Mouse (Mus musculus) kidney, embryonic 14.5 days (tissue): ENCODE results near the gene Ppp2r2c. TPM values are rescaled to one million over a fixed set of nuclear protein-coding genes. Genes with fewer than 3 reads are reported as not detected.

Experiments
- ATAC-seq: fragments of 200-750 bp; cut with Nextera tagmentation; 2 replicates; pipeline ENCODE4 v1.8.0; 2017; ENCODE audit warnings: moderate number of reproducible peaks, mild to moderate bottlenecking, moderate TSS enrichment, moderate library complexity; ENCODE audit not compliant: low FRiP score, low TSS enrichment
- H3K27ac ChIP-seq: fragments of 300-500 bp; sonication (generic); 2 replicates; pipeline ENCODE4 v1.5.1; 2014; ENCODE audit warnings: low read depth, mild to moderate bottlenecking, low read length, moderate library complexity, mixed read lengths
- H3K27me3 ChIP-seq: fragments of 300-500 bp; sonication (generic); 2 replicates; pipeline ENCODE4 v1.6.1; 2014; ENCODE audit warnings: mild to moderate bottlenecking, low read length; ENCODE audit not compliant: control insufficient read depth, insufficient read depth
- H3K36me3 ChIP-seq: fragments of 300-500 bp; sonication (generic); 2 replicates; pipeline ENCODE4 v1.6.1; 2014; ENCODE audit warnings: low read length, mixed read lengths; ENCODE audit not compliant: control insufficient read depth, insufficient read depth
- H3K4me1 ChIP-seq: fragments of 300-500 bp; sonication (generic); 2 replicates; pipeline ENCODE4 v1.6.1; 2014; ENCODE audit warnings: low read length, mixed read lengths; ENCODE audit not compliant: control insufficient read depth, insufficient read depth
- H3K4me2 ChIP-seq: fragments of 300-500 bp; sonication (generic); replicated peaks from 2 replicates; pipeline ENCODE4 v1.6.1; 2014; ENCODE audit warnings: low read depth, mild to moderate bottlenecking, low read length
- H3K4me3 ChIP-seq: fragments of 300-500 bp; sonication (generic); 2 replicates; pipeline ENCODE4 v1.5.1; 2014; ENCODE audit warnings: mild to moderate bottlenecking, low read length
- H3K9ac ChIP-seq: fragments of 300-500 bp; sonication (generic); 2 replicates; pipeline ENCODE4 v1.6.1; 2014; ENCODE audit warnings: low read depth, mild to moderate bottlenecking, low read length, moderate library complexity
- H3K9me3 ChIP-seq: fragments of 300-500 bp; sonication (generic); 2 replicates; pipeline ENCODE4 v1.6.1; 2016; ENCODE audit warnings: low read length; ENCODE audit not compliant: control insufficient read depth
- WGBS: fragments of 180-500 bp; shearing (Covaris S2); extraction: QIAGEN DNeasy Blood & Tissue Kit; methylation state at CpG from one replicate; pipeline ENCODE4 v1.1.7; 2014; 5-methylcytosine and 5-hydroxymethylcytosine counted together
- polyA plus RNA-seq: library from polyadenylated mRNA; unstranded; fragments of >200 nt; fragmentation: Nextera tagmentation; extraction: Ambion mirVana; gene quantifications from 2 replicates; pipeline ENCODE4 v1.2.1, GENCODE M21; 2014

Ppp2r2c gene
- polyA plus RNA-seq, 1 experiment from 2014 or later, result not detected

GRCm38 (mm10) chr5:36921871-36922270 lies 53.6 kb downstream of the Ppp2r2c start:
- no peaks in the 10 kb centered on the region for H3K36me3 ChIP-seq
- WGBS, result 77% methylated on average over 1 of the region's 1 CpGs
- H3K4me2 ChIP-seq, result no peak overlapping the region
- H3K4me3 ChIP-seq, result no peak overlapping the region
- no peaks in the 10 kb centered on the region for H3K4me1 ChIP-seq
- ATAC-seq, result no peak
- H3K27me3 ChIP-seq, result no peaks in the 10 kb centered on the region
- H3K27ac ChIP-seq, result no peak overlapping the region
- H3K9me3 ChIP-seq, result no peaks in the 10 kb centered on the region
- no peak overlapping the region for H3K9ac ChIP-seq

- H3K4me2 ChIP-seq, result no peak overlapping the region
- H3K27me3 ChIP-seq, result no peaks in the 10 kb centered on the region
- H3K9ac ChIP-seq, result no peak overlapping the region
- H3K4me1 ChIP-seq, result no peaks in the 10 kb centered on the region
- ATAC-seq, result no peak
- no peak overlapping the region for H3K27ac ChIP-seq
- no peaks in the 10 kb centered on the region for H3K9me3 ChIP-seq
- WGBS, result 70% methylated on average over 10 of the region's 10 CpGs
- no peaks in the 10 kb centered on the region for H3K36me3 ChIP-seq
- H3K4me3 ChIP-seq, result no peak overlapping the region
These were observed 54.5 kb downstream of the Ppp2r2c start for GRCm38 (mm10) chr5:36922811-36923210.

GRCm38 (mm10) chr5:36923826-36924700 lies 55.8 kb downstream of the Ppp2r2c start:
- Histone ChIP-seq H3K9me3 (no peaks in the 10 kb centered on the region), H3K9ac (no peak overlapping the region), H3K4me1 (no peaks in the 10 kb centered on the region), H3K27me3 (no peaks in the 10 kb centered on the region), H3K4me2 (no peak overlapping the region), H3K27ac (no peak overlapping the region), H3K36me3 (no peaks in the 10 kb centered on the region), H3K4me3 (no peak overlapping the region)
- 37% methylated on average over 11 of the region's 11 CpGs for WGBS
- ATAC-seq, result no peak

- H3K27ac ChIP-seq, result no peak overlapping the region
- H3K9ac ChIP-seq, result no peak overlapping the region
- no peaks in the 10 kb centered on the region for H3K9me3 ChIP-seq
- 52% methylated on average over 4 of the region's 4 CpGs for WGBS
- no peak overlapping the region for H3K4me2 ChIP-seq
- H3K27me3 ChIP-seq, result no peaks in the 10 kb centered on the region
- H3K4me3 ChIP-seq, result no peak overlapping the region
- no peaks in the 10 kb centered on the region for H3K4me1 ChIP-seq
- ATAC-seq, result no peak
- H3K36me3 ChIP-seq, result no peaks in the 10 kb centered on the region
These were observed 60.4 kb downstream of the Ppp2r2c start for GRCm38 (mm10) chr5:36928701-36929100.

GRCm38 (mm10) chr5:36929376-36929775 lies 61.1 kb downstream of the Ppp2r2c start:
- no peak overlapping the region for H3K9ac ChIP-seq
- no peaks in the 10 kb centered on the region for H3K36me3 ChIP-seq
- H3K27ac ChIP-seq, result no peak overlapping the region
- 72% methylated on average over 3 of the region's 3 CpGs for WGBS
- H3K9me3 ChIP-seq, result no peaks in the 10 kb centered on the region
- no peaks in the 10 kb centered on the region for H3K4me1 ChIP-seq
- no peak overlapping the region for H3K4me2 ChIP-seq
- no peaks in the 10 kb centered on the region for H3K27me3 ChIP-seq
- no peak overlapping the region for H3K4me3 ChIP-seq
- ATAC-seq, result no peak

GRCm38 (mm10) chr5:36933383-36933782 lies 65.1 kb downstream of the Ppp2r2c start:
- ATAC-seq, result peak; percentile 61
- no peak overlapping the region for H3K27ac ChIP-seq
- H3K27me3 ChIP-seq, result no peaks in the 10 kb centered on the region
- H3K9ac ChIP-seq, result no peak overlapping the region
- 36% methylated on average over 8 of the region's 8 CpGs for WGBS
- no peaks in the 10 kb centered on the region for H3K36me3 ChIP-seq
- H3K4me2 ChIP-seq, result no peak overlapping the region
- H3K4me1 ChIP-seq, result no peaks in the 10 kb centered on the region
- no peak overlapping the region for H3K4me3 ChIP-seq
- H3K9me3 ChIP-seq, result no peaks in the 10 kb centered on the region

- no peaks in the 10 kb centered on the region for H3K27me3 ChIP-seq
- H3K4me3 ChIP-seq, result no peak overlapping the region
- no peaks in the 10 kb centered on the region for H3K9me3 ChIP-seq
- H3K4me1 ChIP-seq, result no peaks in the 10 kb centered on the region
- no peaks in the 10 kb centered on the region for H3K36me3 ChIP-seq
- H3K27ac ChIP-seq, result no peak overlapping the region
- ATAC-seq, result no peak
- WGBS, result 68% methylated on average over 17 of the region's 17 CpGs
- no peak overlapping the region for H3K9ac ChIP-seq
- H3K4me2 ChIP-seq, result no peak overlapping the region
These were observed 67.5 kb downstream of the Ppp2r2c start for GRCm38 (mm10) chr5:36935486-36936473.

GRCm38 (mm10) chr5:36936548-36936947 lies 68.2 kb downstream of the Ppp2r2c start:
- ATAC-seq, result no peak; the same call in 1 of the 2 replicates

More at GRCm38 (mm10) chr5:36936548-36936947, 68.2 kb downstream of the Ppp2r2c start:
- no peaks in the 10 kb centered on the region for H3K9me3 ChIP-seq
- no peak overlapping the region for H3K4me3 ChIP-seq
- H3K27me3 ChIP-seq, result no peaks in the 10 kb centered on the region
- H3K4me2 ChIP-seq, result no peak overlapping the region
- H3K9ac ChIP-seq, result no peak overlapping the region
- no peaks in the 10 kb centered on the region for H3K36me3 ChIP-seq
- 29% methylated on average over 7 of the region's 7 CpGs for WGBS
- H3K4me1 ChIP-seq, result no peaks in the 10 kb centered on the region
- H3K27ac ChIP-seq, result no peak overlapping the region
